Mouse (Mus musculus) spleen, postnatal 36 days (tissue): Measurements from ENCODE around the gene Creb3.
A peak's percentile ranks its signal among the peaks of the same experiment; 100 is the strongest.
"Not testable (repeated sequence)": the region's sequence is repeated elsewhere in the genome, so short reads cannot be mapped to it uniquely, and the experiment has no call there.

Experiments used
- DNase-seq, 2 experiments: peaks; one replicate each; pipeline ENCODE4 v3.0.0; 2022; ENCODE audit warnings: low spot score in 2 of 2, mixed read lengths in 1 of 2

The Creb3 gene

DNA sequence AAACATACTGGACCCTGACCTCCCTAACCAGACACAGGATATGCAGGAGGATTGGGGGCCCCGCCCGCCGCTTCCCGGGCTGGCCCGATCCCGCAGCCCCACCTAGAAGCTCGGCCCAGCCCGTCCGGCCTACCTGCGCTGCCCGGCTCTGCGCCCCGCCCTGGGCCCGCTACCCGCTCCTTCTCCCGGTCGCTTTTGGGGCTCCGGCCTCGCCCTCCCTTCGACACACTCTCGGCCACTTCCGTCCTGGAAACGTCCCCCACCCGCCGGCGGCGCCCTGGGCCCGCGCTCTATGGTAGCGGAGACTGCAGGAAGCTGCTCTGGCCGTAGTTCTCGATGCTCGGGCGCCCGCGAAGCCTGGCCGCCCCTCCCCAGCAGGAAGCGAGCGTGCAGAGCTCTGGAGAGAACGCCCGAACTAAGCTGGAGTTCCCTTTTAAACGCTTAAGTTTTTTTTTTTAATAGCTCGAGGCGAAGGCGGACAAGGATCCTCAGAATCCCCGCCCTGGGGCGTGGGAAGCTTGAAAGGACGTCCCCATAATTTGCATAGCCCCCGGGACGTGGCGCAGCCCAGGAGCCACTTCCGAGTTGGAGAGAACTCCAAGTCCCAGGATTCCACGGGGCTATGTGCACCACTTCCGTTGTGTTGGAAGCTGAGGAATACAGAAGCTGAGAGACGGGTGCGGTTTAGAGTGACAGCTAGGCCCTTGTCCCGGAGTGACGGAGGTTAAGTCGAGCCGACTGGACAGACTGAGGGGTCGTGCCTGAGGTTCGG is at the start of gene Creb3, which contains the start of gene Tln1:
Creb3 (plus strand) TSS at position 336 of the 772 bp plus-strand sequence.
Tln1 (minus strand) TSS at position 695 of the 772 bp plus-strand sequence.
- DNase-seq, result peak; percentile 95 to 97

DNA sequence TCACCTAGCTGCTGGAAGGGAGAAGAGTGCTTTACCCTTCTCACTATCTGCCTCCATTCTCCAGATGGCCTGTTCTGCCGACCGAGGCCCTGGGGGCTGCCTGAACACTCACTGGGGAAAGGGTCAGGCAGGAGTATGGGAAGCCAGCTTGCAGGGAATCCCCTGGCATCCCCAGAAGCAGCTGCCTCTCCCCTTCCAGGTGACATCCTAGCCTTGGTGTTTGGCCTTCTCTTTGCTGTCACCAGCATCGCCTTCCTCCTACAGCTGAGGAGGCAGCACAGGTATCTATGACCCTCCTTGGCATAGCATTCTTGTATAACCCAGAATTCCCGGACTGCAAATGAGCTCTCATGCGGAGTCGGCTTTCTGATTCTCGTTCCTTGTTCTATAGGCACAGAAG is 49.5 kb upstream of the Creb3 start:
- DNase-seq, result no peak

DNA sequence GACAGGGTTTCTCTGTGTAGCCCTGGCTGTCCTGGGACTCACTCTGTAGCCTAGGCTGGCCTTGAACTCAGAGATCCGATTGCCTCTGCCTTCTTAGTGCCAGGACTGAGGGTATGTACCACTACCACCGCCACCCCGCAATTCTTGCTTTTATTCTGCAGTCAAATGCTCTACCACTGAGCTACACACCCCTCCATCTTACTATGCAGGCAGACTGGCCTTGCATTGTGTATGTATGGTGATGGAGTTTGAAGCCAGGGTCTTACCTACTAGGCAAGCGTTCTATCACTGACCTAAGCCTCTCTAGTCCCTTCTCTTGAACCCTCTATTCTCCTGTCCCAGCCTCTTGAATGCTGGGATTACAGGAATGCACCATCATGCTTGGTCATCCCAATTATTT is 48.8 kb upstream of the Creb3 start:
- DNase-seq, result no peak

DNA sequence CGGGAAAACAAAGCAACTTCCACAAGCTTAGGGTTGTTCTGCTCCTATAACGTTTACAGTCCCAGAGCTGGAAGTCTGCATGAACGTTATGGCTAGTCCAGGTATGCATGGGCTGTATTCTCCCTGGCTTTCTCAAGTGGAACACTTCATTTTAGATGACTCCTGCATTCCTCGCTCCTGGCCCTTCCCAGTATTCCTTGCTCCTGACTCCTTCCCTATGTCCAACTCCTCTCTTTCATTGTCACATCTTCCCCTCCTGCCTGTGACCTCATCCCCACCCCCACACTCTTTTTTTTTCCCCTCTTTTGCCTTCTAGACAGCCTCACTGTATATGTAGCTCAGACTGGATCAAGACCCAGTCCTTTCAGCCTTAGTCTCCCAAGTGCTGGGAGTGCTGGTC is 48.3 kb upstream of the Creb3 start:
- DNase-seq, result no peak

DNA sequence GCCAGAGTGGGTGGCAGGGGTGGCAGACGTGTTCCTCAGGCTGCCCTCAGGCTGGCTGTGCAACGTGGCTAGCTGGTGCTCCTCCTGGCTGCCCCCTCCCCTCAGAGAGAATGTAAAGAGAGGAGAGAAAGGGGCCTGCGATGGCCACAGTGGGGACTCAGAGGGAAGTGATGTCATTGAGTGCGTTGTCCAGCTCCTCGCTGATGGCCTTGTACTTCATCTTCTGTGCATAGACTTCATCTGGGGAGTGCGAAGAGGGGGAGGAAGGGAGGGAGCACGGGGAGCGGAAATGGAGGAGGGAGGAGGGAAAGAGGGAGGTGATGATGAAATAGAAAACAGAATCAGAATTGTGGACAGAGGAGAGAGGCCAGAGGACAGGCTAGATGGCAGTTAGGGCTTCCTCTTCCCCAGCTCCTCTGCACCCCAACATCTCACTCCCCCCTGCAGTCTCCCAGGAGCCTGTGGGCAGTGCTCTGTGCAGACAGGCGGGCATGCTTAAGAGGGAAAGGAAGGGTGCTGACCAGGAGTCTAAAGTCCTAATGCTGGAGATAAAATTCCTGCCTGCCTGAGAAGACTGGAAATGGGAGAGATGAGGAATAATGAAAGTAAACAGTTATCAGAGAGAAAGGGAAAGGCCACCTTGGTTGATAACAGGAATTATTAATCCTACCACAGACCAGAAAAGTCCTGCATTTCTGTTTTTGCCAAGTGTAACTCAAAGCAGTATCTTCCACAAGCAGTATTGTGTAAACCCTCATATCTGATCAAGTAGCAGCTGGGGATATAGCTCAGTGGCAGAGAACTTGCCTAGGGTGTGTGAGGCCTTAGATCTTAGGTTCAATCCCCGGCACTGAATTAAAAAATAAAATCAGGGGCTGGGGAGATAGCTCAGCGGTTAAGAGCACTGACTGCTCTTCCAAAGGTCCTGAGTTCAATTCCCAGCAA is 46.1 kb upstream of the Creb3 start:
- DNase-seq, result no peak

DNA sequence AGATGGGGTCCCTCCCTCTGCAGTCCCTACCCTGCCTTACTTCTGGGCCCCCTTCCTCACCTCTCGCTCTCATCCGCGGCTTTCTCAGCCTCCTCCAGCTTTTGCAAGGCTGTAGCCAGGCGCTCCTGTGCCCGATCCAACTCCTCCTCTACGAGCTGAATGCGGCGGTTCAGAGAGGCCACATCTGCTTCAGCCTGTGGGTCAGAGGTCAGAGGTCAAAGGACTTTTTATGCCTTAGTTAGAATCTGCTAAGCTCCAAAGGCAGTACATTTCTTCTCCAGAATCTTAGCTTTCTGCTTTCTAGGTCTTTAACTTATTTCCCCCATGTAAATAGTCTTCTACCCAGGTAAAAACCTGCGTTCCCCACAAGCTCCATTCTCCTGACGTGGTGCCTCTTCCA is 42.6 kb upstream of the Creb3 start:
- no peak for DNase-seq

DNA sequence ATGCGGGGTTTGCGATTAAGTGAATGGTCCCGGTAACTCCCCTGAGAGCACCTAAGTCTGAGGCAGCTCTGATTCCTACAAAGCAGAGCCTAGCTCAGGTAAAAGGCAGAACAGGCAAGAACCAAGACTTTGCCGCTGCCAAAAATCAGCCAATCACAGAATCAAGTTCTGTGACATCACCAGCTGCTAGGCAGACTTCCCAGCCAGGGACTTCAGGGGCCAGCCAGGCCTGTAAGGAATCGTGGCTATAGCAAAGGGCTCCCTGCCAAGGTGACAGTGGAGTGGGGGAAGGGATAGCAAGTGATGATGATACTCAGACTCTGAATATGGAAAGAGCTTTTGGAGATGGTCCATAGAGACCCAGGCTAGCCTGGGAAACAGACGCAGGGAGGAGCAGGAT is 42.2 kb upstream of the Creb3 start:
- DNase-seq, result peak; percentile 77 to 80

DNA sequence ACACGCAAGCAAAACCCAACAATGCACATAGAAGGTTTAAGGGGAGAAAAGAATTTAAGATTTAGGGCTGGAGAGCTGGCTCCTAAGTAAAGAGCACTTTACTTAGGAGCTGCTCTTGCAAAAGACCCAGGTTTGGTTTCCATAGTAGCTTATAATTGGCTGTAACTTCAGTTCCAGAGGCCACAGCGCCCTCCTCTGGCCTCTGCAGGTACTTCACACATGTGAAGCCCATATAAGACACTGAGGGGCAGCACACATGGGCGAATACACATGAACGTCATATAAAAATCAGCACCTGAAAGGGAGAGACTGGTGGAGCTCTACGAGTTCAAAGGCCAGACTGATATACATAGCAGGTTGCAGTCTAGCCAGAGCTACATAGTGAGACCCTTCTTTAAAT is 34.3 kb upstream of the Creb3 start:
- no peak for DNase-seq

DNA sequence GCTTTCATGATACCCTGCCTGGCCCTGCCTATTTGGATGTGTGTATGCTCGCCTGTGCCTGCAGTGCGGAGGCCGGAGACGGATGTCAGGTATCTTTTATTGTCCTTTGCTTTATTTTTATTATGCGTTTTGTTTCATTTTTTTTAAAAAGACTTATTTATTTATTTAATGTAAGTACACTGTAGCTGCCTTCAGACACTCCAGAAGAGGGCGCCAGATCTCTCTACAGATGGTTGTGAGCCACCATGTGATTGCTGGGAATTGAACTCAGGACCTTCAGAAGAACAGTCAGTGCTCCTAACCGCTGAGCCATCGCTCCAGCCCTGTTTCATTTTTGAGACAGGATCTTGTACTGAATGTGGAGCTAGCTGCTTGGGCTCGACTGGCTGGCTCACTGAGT is 33.6 kb upstream of the Creb3 start:
- no peak for DNase-seq

DNA sequence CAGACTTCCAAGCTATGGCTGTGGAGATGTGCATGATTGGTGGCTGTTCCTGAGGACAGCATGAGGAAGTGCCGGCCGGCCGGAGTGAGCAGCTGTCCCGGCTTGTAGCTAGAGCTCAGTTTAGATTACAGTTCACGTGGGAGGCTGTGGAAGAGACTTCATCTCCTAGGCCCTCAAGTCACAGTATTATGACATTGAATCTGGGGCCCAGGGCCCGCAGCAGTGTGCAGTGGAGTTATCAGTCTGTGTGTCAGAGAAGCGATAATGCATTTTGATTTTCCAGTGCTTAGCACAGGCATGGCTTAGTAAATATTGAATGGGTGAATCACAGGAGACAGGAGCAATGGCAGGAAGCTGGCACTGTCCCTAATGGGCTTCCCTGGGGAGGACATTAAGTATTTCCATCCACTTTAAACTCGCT is 32.0 kb upstream of the Creb3 start:
- no peak for DNase-seq

DNA sequence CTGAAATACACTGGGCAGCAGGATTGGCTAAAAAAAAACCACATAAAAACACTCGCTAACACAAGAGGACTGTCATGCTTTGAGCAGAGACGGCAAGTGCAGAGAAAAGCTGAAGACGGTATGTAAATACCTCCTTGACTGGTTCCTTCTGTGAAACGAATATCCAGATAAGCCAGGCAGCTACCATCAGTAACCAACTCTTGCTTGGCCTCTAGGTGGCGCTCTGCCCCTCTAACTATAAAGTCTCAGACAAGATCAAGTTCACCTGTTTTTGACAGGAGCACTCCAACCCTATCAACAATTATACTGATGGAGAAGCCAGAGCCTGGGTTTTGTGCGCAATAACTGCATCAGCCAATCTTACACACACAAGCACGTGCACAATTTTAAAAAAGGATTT is 31.6 kb upstream of the Creb3 start:
- DNase-seq, result peak; percentile 68 to 78

DNA sequence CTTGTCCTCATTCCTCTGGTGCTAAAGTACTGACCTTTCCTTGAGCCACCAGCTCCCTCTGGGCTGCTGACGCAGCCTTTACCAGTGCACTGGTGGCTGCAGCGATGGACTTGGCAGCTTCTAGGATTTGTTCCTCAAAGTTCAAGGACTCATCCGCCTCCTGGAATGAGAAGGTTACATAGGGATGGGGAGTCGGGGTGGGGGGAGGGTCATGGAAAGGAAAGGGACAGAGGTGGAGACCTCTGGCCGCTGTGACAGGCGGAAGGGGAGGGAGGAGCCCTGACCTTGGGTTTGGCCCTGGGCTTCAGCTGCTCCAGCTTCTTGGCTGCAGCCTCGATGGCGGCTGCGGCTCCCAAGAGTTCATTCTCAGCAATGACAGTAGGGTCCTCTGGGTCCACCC is 28.9 kb upstream of the Creb3 start:
- no peak for DNase-seq

DNA sequence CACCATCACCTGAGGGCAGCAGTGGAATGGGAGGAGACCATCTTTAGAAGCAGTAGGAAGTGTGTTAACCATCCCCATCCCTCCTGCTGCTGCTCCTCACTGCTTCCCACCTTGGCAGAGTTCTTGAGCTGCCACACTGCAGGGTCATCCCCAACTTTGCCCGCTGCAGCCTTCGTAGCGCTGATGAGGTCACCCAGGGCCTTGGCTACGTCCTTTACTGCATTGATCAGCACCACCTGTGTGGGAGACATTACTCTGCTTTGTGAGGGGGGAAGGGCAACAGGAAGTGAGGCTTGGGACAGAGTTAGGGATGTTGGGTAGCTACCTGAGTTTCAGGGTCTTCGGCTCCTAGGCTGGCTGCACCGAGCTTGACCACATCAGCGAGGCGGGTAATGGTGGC is 26.5 kb upstream of the Creb3 start:
- DNase-seq, result no peak

DNA sequence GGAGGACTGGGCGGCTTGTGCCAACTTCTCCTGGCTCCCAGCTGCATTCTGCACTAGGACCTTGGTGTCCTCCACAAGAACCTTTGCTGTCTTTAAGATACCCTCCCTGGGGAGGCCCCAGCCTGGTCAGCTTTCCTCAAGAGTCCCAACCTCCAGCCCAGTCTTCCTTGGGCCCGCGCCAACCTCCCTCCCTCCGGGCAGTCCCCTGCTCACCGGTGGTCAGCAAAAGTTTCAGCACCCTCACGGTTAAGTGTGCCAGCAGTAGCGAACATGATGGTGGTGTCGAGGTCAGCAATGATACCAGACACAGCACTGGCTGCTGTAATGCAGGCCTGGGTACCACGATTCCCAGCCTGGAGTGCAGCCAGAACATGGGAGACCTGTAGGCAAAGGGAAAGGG is 26.1 kb upstream of the Creb3 start:
- DNase-seq, result no peak

DNA sequence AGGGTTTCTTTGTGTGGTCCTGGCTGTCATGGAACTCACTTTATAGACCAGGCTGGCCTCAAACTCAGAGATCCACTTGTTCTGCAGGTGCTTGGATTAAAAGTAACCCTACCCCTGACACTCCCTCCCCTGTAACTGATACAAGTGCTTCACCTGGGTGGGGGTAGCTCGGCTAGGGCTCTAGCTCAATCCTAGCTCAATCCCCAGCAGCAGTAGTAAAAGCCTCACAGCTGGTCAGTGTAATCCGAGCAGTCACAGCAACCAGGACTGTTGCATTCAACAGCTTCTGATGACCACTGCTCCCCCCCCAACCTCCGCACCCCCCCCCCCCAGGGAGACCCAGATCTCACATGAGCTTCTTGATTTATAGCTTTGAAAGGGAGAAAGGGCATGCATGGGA is 20.1 kb upstream of the Creb3 start:
- DNase-seq, result no peak

DNA sequence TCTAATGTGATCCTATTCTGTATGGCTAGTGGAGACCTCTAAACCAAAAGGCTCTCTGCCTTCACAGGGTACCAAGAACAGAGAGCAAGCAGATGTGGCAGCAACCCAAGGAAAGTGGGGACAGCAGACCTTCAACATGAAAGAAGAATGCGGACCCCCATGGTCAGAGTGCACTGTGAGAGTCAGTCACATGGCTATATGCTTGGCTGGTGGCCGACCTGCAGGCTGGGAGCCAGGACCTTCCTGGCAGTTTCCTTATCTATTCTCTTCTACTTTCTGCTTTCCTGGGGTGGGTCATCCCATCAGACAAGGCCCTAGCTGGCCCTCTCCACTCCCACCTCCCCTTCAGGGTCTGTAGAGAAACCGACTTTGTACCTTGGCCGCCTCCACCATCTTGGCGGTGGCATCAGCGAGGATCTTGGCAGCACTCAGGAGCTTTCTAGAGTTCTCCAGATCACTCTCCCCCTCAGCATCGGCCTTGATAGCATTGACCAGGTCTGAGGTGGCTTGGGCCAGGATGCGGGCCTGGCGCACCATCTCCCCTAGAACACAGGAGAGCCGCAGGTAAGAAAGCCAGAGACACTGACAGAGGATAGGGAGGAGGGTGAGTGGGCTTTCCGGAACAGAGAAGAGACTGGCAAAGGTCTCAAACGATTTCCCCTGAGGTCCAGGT is 15.6 kb upstream of the Creb3 start:
- no peak for DNase-seq

DNA sequence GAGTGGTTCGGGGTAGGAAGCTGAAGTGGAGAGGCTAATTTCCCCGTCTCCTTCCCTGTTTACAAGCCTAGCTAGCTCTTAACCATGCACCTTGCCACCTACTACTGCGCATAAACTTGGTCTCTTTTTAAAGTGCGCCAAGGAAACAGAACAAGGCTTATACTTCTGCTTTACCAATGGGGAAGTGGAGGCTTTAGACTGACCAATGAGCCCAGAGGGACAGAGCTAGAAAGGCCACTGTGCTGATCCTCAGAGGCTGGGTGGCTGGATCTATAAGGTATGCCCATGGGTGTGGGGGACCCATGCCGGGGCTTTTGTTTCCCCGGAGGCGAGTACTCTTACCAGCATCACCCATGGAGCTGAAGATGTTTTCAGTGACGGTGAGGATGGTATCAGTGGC is 15.0 kb upstream of the Creb3 start:
- DNase-seq, result no peak

DNA sequence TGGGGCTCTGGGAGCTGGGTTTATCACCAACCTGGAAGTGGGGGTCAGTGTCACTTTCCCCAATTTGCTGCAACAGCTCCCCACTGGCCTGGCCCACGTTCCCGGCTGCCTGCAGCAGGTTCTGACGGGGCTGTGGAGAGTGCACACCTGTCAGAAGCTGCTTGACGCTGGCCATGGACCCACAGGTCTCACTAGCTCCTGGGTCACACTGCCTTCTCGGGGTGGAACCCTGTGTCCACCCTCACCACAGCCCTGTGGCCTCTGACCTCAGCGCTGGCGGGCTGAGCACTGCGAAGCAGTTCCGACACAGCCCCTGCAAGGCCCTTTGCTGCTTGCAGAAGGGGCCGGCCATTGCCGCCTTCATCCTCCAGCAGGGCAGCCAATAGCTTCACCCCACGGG is 13.1 kb upstream of the Creb3 start:
- no peak for DNase-seq

DNA sequence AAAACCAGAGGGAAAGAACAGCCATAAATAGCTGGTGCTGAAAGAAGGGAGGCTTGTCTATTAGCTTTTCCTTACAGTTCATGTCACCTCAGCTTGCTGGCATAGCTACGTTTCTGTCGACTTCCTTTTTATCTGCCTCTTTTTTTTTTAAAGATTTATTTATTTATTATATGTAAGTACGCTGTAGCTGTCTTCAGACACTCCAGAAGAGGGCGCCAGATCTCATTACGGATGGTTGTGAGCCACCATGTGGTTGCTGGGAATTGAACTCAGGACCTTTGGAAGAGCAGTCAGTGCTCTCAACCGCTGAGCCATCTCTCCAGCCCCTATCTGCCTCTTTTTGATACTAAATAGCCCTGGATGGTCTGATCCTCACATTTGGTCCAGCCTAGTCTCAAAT is 10.3 kb upstream of the Creb3 start:
- DNase-seq, result not testable (repeated sequence)

DNA sequence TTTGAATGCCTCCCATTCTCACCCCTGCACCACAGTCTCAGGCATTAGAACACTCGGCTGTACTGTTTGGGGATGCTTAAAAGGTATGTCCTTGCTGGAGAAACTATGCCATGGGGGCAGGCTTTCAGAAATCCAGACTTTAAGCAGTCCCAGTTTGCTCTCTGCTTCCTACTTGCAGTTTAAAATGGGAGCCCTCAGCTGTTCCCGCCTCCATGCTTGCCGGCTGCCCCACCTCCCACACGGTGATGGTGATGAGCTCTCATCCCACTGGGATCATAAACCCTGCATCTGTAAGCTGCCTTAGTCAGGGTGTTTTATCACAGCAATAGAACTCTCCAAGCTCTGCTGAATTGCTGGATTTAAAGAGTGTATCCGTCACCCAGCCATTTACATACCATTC is 9.7 kb upstream of the Creb3 start:
- DNase-seq, result no peak

DNA sequence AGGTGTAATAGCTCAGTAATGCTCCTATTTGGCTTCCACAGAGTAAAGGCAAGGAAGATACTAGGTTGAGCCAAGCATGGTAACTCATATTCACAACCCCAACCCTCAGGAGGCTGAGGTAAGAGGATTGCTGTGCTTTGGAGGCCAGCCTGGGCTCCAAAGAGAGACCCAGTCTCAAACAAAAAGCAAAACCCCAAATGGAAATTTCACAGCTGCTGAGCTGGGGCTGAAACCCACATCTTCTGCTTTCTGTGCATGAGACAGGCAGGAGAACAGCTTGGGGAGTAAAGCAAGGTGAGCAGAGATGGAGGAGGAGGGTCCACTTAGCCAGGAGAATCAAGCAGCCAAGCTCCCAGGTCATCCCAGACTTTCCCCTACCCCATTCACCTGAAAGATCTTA is 8.2 kb upstream of the Creb3 start:
- no peak for DNase-seq

DNA sequence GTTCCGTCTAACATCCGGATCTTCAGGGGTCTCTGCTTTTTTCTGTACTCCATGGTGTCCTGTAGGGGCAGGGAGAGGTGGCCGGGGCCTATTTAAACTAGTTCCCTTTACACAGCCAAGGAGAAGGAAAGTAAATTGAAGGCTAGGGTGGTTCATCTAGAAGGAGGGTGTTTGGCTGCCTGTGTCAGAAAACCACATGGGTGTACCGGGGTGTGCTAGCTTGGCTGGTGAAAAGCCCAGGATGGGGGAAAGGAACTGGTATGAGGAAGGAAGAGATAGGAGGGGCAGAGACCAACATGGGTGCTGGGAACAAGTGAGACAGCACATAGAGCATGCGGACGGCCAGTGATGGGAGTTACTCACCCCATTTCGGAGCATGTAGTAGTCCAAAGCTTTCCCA is 6.2 kb upstream of the Creb3 start:
- no peak for DNase-seq
